Comparison of ENCODE assay signal across 8 mouse cellular contexts in the genomic region with DNA sequence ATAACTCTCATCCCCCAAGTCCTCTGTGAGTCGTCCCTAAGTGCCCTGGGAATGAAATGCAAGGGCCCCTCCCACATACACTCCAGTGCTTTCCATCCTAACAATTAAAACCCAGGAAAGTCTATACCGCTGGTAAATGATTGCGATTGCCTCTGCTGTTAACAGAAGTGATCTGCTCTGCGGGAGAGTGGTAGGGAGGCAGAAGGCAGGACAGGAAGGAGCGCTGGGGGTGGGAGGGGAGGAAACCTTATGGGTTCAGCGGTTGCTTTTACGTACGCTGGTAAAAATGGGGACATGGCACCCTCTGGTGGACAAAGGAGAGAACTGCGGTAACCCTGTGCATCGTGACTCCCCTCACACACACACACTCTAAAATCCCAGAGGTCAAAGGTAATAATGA. TPM values are rescaled to one million over a fixed set of nuclear protein-coding genes. Genes with fewer than 3 reads are reported as not detected.
DNase-seq lines count a peak whose midpoint lies in the region; ATAC-seq lines count a peak whose summit lies in the region.

No protein-coding gene starts in this region.

- peak overlapping the region; percentile 45 for H3K9ac ChIP-seq in forebrain, embryonic 11.5 days (ENCODE audit: low read length)
- H3K9ac ChIP-seq in lung, embryonic 15.5 days = peak overlapping the region; percentile 34

- under 1% methylated on average over 10 of the region's 10 CpGs for WGBS in forebrain, embryonic 11.5 days
- WGBS in lung, embryonic 15.5 days = 0% methylated on average over 10 of the region's 10 CpGs

- intact Hi-C loops in heart, postnatal 14 days (cut with DNase I) = loop anchor here (1.0 to 2.0 kb wide), 2 partner anchors 40 to 124 kb away; no protein-coding TSS in a partner anchor

- H3K36me3 ChIP-seq in forebrain, embryonic 11.5 days (ENCODE audit: control insufficient read depth, insufficient read depth, low read length) = no peaks in the 10 kb centered on the region
- no peaks in the 10 kb centered on the region for H3K36me3 ChIP-seq in lung, embryonic 15.5 days

- ATAC-seq in forebrain, embryonic 11.5 days (replicated peaks; ENCODE audit: low FRiP score) = peak; percentile 85
- peak; percentile 79; the same call in 1 of the 2 replicates for ATAC-seq in lung, embryonic 15.5 days (ENCODE audit: borderline replicate concordance, extremely low read depth, low FRiP score, low TSS enrichment)

- no peaks in the 10 kb centered on the region for H3K9me3 ChIP-seq in forebrain, embryonic 11.5 days (ENCODE audit: control insufficient read depth, low read length)
- 0 out of 2 replicates have a peak, but pooled peaks cover 3% of the 10 kb centered on the region for H3K9me3 ChIP-seq in lung, embryonic 15.5 days

- no peaks in the 10 kb centered on the region for H3K27me3 ChIP-seq in forebrain, embryonic 11.5 days (ENCODE audit: control insufficient read depth, insufficient read depth, low read length)
- no peaks in the 10 kb centered on the region; the same call in 1 of the 2 replicates for H3K27me3 ChIP-seq in lung, embryonic 15.5 days

- H3K4me2 ChIP-seq in forebrain, embryonic 11.5 days (ENCODE audit: low read depth, low read length, severe bottlenecking) = peak overlapping the region; percentile 75
- peak overlapping the region; percentile 81 for H3K4me2 ChIP-seq in lung, embryonic 15.5 days

- H3K4me3 ChIP-seq in forebrain, embryonic 11.5 days (ENCODE audit: low read depth, low read length) = peak overlapping the region; percentile 34
- H3K4me3 ChIP-seq in lung, embryonic 15.5 days = peak overlapping the region; percentile 40

- DNase-seq in MEL-GATA-1-ER (ENCODE audit: extremely low read depth, low read depth) = peak; percentile 52
- DNase-seq in c-Kit-positive CD71-positive TER-119-negative erythroid progenitor cells, embryonic 14.5 days (ENCODE audit: low read depth) = peak; percentile 41
- peak; percentile 89 for DNase-seq in forebrain, embryonic 11.5 days (ENCODE audit: low spot score)
- DNase-seq in heart, postnatal 14 days = peak; percentile 68 to 76
- DNase-seq in kidney, postnatal 4 days = peak; percentile 79 to 85
- peak; percentile 47 for DNase-seq in retina, adult 2 months (ENCODE audit: low read depth, low spot score)
- peak; percentile 42 to 60 for DNase-seq in urinary bladder, postnatal 36 days (ENCODE audit: low spot score in 2 of 2)

- 0 out of 2 replicates have a peak, but pooled peaks cover 2% of the 10 kb centered on the region for H3K4me1 ChIP-seq in forebrain, embryonic 11.5 days (replicated peaks; ENCODE audit: control insufficient read depth, insufficient read depth, low read length)
- peaks cover 7% of the 10 kb centered on the region for H3K4me1 ChIP-seq in lung, embryonic 15.5 days

- H3K27ac ChIP-seq in forebrain, embryonic 11.5 days (ENCODE audit: low read depth, low read length) = no peak overlapping the region
- no peak overlapping the region for H3K27ac ChIP-seq in lung, embryonic 15.5 days

RNA-seq across cellular contexts. Expression of a gene that starts 2.1 kb away (rescaled TPM):
- 0.48 and 0.94 TPM in 2 replicates for polyA plus RNA-seq in forebrain, embryonic 11.5 days (2014; fragmentation: Nextera tagmentation; extraction: Ambion mirVana)
- total RNA-seq in heart, postnatal 14 days (2021) = 1 to 10 TPM; 2.0 to 3.3 TPM
- polyA plus RNA-seq in lung, embryonic 15.5 days (2015; fragmentation: Nextera tagmentation; extraction: Ambion mirVana) = 6.4 and 6.7 TPM in 2 replicates

RNA-seq across cellular contexts. Expression of a gene that starts 33.5 kb away (rescaled TPM):
- polyA plus RNA-seq in forebrain, embryonic 11.5 days (2014; fragmentation: Nextera tagmentation; extraction: Ambion mirVana) = 0.09 TPM in 1 of 2 replicates, not detected in the other
- 1 to 10 TPM; 5.4 to 6.5 TPM for total RNA-seq in heart, postnatal 14 days (2021)
- 1.7 and 2.1 TPM in 2 replicates for polyA plus RNA-seq in lung, embryonic 15.5 days (2015; fragmentation: Nextera tagmentation; extraction: Ambion mirVana)

RNA-seq across cellular contexts. Expression of a gene that starts 37.0 kb away (rescaled TPM):
- polyA plus RNA-seq in forebrain, embryonic 11.5 days (2014; fragmentation: Nextera tagmentation; extraction: Ambion mirVana) = 32.2 and 32.6 TPM in 2 replicates
- 1 to 10 TPM; 9.0 to 9.5 TPM for total RNA-seq in heart, postnatal 14 days (2021)
- 32.1 and 34.4 TPM in 2 replicates for polyA plus RNA-seq in lung, embryonic 15.5 days (2015; fragmentation: Nextera tagmentation; extraction: Ambion mirVana)

RNA-seq across cellular contexts. Expression of a gene that starts 51.8 kb away (rescaled TPM):
- polyA plus RNA-seq in forebrain, embryonic 11.5 days (2014; fragmentation: Nextera tagmentation; extraction: Ambion mirVana) = not detected in 2 replicates
- not detected for total RNA-seq in heart, postnatal 14 days (2021)
- polyA plus RNA-seq in lung, embryonic 15.5 days (2015; fragmentation: Nextera tagmentation; extraction: Ambion mirVana) = not detected in 2 replicates

RNA-seq across cellular contexts. Expression of a gene that starts 52.4 kb away (rescaled TPM):
- polyA plus RNA-seq in forebrain, embryonic 11.5 days (2014; fragmentation: Nextera tagmentation; extraction: Ambion mirVana) = 6.9 and 8.3 TPM in 2 replicates
- total RNA-seq in heart, postnatal 14 days (2021) = 10 to 100 TPM in 1 of 2 experiments, 1 to 10 TPM in 1; 9.6 to 10.1 TPM
- 0.77 and 1.2 TPM in 2 replicates for polyA plus RNA-seq in lung, embryonic 15.5 days (2015; fragmentation: Nextera tagmentation; extraction: Ambion mirVana)
